Mouse (Mus musculus) liver, embryonic 15.5 days (tissue): ENCODE results near the gene Prkar1b. TPM values are rescaled to one million over a fixed set of nuclear protein-coding genes. Genes with fewer than 3 reads are reported as not detected.
A peak's percentile ranks its signal among the peaks of the same experiment; 100 is the strongest.

Experiments used
- ATAC-seq: fragments of 200-750 bp; cut with Nextera tagmentation; 2 replicates; pipeline ENCODE4 v1.8.0; 2017; ENCODE audit warnings: moderate number of reproducible peaks, mild to moderate bottlenecking, moderate library complexity; ENCODE audit not compliant: insufficient read depth
- H3K27ac ChIP-seq: fragments of 300-500 bp; sonication (generic); replicated peaks from 2 replicates; pipeline ENCODE4 v1.5.1; 2015; ENCODE audit warnings: mild to moderate bottlenecking, inconsistent platforms
- H3K27me3 ChIP-seq: fragments of 300-500 bp; sonication (generic); 2 replicates; pipeline ENCODE4 v1.6.1; 2015; ENCODE audit warnings: mild to moderate bottlenecking, inconsistent platforms
- H3K36me3 ChIP-seq: fragments of 300-500 bp; sonication (generic); replicated peaks from 2 replicates; pipeline ENCODE4 v1.6.1; 2015; ENCODE audit warnings: moderate library complexity, mild to moderate bottlenecking, inconsistent platforms
- H3K4me1 ChIP-seq: fragments of 300-500 bp; sonication (generic); replicated peaks from 2 replicates; pipeline ENCODE4 v1.6.1; 2015; ENCODE audit warnings: inconsistent platforms
- H3K4me2 ChIP-seq: fragments of 300-500 bp; sonication (generic); 2 replicates; pipeline ENCODE4 v1.6.1; 2015; ENCODE audit warnings: moderate library complexity, mild to moderate bottlenecking, inconsistent platforms
- H3K4me3 ChIP-seq: fragments of 300-500 bp; sonication (generic); replicated peaks from 2 replicates; pipeline ENCODE4 v1.5.1; 2015; ENCODE audit warnings: mild to moderate bottlenecking, inconsistent platforms
- H3K9ac ChIP-seq: fragments of 300-500 bp; sonication (generic); 2 replicates; pipeline ENCODE4 v1.6.1; 2015; ENCODE audit warnings: moderate library complexity, mild to moderate bottlenecking, inconsistent platforms
- H3K9me3 ChIP-seq: fragments of 300-500 bp; sonication (generic); replicated peaks from 2 replicates; pipeline ENCODE4 v1.6.1; 2016; ENCODE audit warnings: inconsistent platforms
- WGBS: fragments of 180-500 bp; shearing (Covaris S2); methylation state at CpG from one replicate; pipeline ENCODE4 v1.1.7; 2015; ENCODE audit warnings: mixed read lengths; ENCODE audit not compliant: insufficient replicate concordance; 5-methylcytosine and 5-hydroxymethylcytosine counted together
- polyA plus RNA-seq: library from polyadenylated mRNA; unstranded; fragments of >200 nt; fragmentation: Nextera tagmentation; extraction: Ambion mirVana; gene quantifications from 2 replicates; pipeline ENCODE4 v1.2.1, GENCODE M21; 2015

Prkar1b gene
- polyA plus RNA-seq, 1 experiment from 2014 or later, result 1.0 TPM

- 28% methylated on average over 12 of the region's 12 CpGs for WGBS
- Histone ChIP-seq H3K9ac (no peak overlapping the region), H3K4me3 (no peak overlapping the region), H3K27ac (0 out of 2 replicates have a peak overlapping the region, but pooled peaks have one; percentile 24), H3K4me1 (peaks cover 2% of the 10 kb centered on the region; the same call in 1 of the 2 replicates), H3K36me3 (no peaks in the 10 kb centered on the region), H3K9me3 (no peaks in the 10 kb centered on the region), H3K27me3 (no peaks in the 10 kb centered on the region), H3K4me2 (no peak overlapping the region; the same call in 1 of the 2 replicates)
- no peak for ATAC-seq
Measured at GRCm38 (mm10) chr5:139024351-139025105, 125.3 kb downstream of the Prkar1b start.

DNA sequence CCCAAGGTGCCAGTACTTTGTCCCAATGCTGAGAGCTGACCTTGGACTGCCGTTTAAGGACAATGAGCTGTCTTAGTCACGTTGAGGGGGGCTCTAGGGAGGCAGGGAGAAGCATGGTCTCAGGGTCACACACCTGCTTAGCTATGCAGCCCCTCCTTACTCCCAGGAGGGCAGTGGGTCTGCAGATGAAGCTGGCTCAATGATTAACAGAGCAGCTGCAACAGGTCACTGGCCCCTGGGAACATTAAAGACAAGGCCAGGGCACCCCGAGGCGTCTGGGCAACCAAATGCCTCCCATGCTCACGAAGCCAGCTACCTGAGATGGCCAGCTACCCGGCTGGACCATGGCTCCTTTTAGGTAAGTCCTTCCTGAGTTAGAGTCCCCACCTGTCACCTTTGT, 129.2 kb downstream of the Prkar1b start:
- Histone ChIP-seq H3K9me3 (no peaks in the 10 kb centered on the region), H3K4me1 (peaks cover 14% of the 10 kb centered on the region), H3K27ac (no peak overlapping the region), H3K4me2 (no peak overlapping the region), H3K4me3 (no peak overlapping the region), H3K27me3 (no peaks in the 10 kb centered on the region), H3K36me3 (no peaks in the 10 kb centered on the region), H3K9ac (no peak overlapping the region)
- WGBS, result 54% methylated on average over 6 of the region's 6 CpGs
- ATAC-seq, result no peak

DNA sequence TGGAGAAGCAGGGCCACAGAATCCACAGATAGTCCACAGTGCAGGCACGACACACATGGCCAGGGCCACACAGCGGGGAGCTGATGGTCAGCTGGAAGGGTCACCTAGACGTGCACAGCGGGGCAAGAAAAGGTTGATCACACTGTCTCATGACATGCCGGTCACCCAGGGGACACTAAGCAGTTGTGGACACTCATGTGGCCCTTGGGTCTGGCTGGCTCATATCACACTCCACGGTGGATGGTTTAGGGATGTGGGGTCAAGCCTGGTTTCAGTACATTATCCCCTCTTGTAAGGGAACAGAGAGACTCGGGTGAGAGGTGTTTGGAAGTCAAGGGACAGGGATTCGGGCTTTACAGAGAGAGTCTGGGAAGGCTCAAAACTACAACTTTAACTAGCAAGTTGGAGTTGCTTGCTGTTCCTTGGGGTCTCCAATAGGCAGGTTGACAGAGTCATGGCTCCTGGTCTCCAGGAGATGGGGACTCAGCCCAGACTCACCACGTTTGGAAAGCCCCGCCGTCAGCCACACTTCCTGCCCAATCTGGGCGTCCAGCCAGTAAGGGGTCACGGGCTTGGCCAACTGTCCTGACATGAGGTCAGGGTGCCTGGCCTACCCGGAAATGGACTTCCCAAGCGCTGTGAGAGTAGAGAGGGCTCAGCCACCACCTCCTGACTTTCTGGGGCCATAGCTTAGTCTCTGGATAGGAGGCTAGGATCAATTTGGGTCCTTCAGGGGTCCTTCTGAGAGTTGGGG, 132.3 kb downstream of the Prkar1b start:
- Histone ChIP-seq H3K27me3 (no peaks in the 10 kb centered on the region), H3K9me3 (no peaks in the 10 kb centered on the region), H3K36me3 (no peaks in the 10 kb centered on the region), H3K27ac (no peak overlapping the region), H3K4me1 (peaks cover 14% of the 10 kb centered on the region), H3K4me3 (no peak overlapping the region), H3K4me2 (no peak overlapping the region), H3K9ac (no peak overlapping the region)
- peak; percentile 45; the same call in 1 of the 2 replicates for ATAC-seq
- WGBS, result 51% methylated on average over 15 of the region's 15 CpGs

- 39% methylated on average over 3 of the region's 3 CpGs for WGBS
- Histone ChIP-seq H3K4me2 (no peak overlapping the region), H3K27ac (no peak overlapping the region), H3K27me3 (no peaks in the 10 kb centered on the region), H3K36me3 (no peaks in the 10 kb centered on the region), H3K4me3 (no peak overlapping the region), H3K4me1 (peaks cover 11% of the 10 kb centered on the region), H3K9ac (no peak overlapping the region), H3K9me3 (no peaks in the 10 kb centered on the region)
- peak; percentile 40; the same call in 1 of the 2 replicates for ATAC-seq
Measured at GRCm38 (mm10) chr5:139015097-139015496, 134.7 kb downstream of the Prkar1b start.

- H3K4me1 ChIP-seq, result no peaks in the 10 kb centered on the region
- H3K36me3 ChIP-seq, result no peaks in the 10 kb centered on the region
- no peak overlapping the region for H3K9ac ChIP-seq
- H3K4me2 ChIP-seq, result no peak overlapping the region
- ATAC-seq, result no peak
- WGBS, result 45% methylated on average over 2 of the region's 2 CpGs
- H3K27ac ChIP-seq, result no peak overlapping the region
- no peaks in the 10 kb centered on the region for H3K9me3 ChIP-seq
- H3K27me3 ChIP-seq, result peaks cover 5% of the 10 kb centered on the region; the same call in 1 of the 2 replicates
- H3K4me3 ChIP-seq, result no peak overlapping the region
Measured at GRCm38 (mm10) chr5:139010649-139011048, 139.2 kb downstream of the Prkar1b start.

DNA sequence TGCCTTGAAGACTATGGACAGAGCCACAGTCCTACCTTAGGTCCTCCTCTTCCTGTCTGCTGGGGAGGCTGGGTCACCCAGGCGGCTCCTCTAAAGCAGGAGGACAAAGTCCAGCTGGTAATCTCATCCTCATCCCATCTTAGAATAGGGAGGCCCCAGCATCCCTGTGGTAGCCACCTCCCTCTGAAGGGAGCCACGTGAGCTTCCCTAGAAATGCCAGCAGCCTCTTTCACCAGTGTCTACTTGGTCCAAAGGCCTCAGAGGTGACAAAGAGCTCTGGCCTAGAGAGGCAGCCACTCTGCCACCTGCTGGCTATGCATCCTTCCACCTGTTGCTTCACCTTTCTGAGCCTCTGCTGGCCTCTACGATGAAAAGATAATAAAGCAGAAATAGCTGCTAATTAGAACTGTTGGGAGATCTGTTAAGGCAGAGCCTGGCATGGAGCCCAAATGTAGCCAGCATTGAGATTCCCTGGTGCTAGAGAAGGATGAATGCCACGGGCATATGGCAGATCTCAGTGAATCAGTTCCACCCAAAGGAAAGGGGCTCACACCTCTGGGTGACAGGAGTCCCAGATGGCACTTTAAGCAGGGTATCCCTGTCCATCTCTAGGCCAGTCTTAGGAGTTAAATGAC, 142.5 kb downstream of the Prkar1b start:
- Histone ChIP-seq H3K4me1 (no peaks in the 10 kb centered on the region), H3K4me3 (no peak overlapping the region), H3K27me3 (peaks cover 6% of the 10 kb centered on the region; the same call in 1 of the 2 replicates), H3K9ac (no peak overlapping the region), H3K36me3 (no peaks in the 10 kb centered on the region), H3K27ac (no peak overlapping the region), H3K4me2 (no peak overlapping the region), H3K9me3 (no peaks in the 10 kb centered on the region)
- ATAC-seq, result no peak
- 46% methylated on average over 4 of the region's 4 CpGs for WGBS

DNA sequence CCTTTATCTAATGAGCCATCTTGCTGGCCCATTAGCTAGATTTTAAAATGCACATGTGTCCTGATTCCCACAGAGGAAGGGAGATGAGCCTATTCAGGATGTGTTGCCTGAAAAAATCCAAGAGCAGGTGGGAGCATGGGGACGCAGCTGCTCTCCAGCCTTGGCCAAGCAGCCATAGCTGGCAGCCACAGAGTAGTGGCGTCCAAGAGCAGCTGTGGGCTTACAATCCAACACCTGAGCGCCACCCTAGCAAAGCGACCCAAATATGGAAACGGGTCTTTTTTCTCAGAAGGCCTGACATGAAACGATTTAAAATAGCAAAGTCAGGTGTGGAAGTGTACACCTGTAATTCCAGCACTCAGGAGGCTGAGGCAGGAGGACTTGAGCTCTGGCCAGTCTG, 145.2 kb downstream of the Prkar1b start:
- no peaks in the 10 kb centered on the region for H3K9me3 ChIP-seq
- WGBS, result 55% methylated on average over 6 of the region's 6 CpGs
- no peak for ATAC-seq
- H3K27ac ChIP-seq, result no peak overlapping the region
- H3K36me3 ChIP-seq, result no peaks in the 10 kb centered on the region
- H3K4me1 ChIP-seq, result no peaks in the 10 kb centered on the region
- no peak overlapping the region for H3K9ac ChIP-seq
- H3K4me2 ChIP-seq, result no peak overlapping the region
- peaks cover 20% of the 10 kb centered on the region for H3K27me3 ChIP-seq
- no peak overlapping the region for H3K4me3 ChIP-seq

GRCm38 (mm10) chr5:138999716-139000115, 150.1 kb downstream of the Prkar1b start:
- H3K27ac ChIP-seq, result no peak overlapping the region
- ATAC-seq, result no peak
- no peaks in the 10 kb centered on the region for H3K9me3 ChIP-seq
- no peak overlapping the region for H3K9ac ChIP-seq
- peaks cover 25% of the 10 kb centered on the region for H3K4me1 ChIP-seq
- WGBS, result 50% methylated on average over 7 of the region's 7 CpGs
- no peak overlapping the region for H3K4me3 ChIP-seq
- H3K4me2 ChIP-seq, result no peak overlapping the region
- no peaks in the 10 kb centered on the region for H3K36me3 ChIP-seq
- H3K27me3 ChIP-seq, result peaks cover 62% of the 10 kb centered on the region

- peaks cover 40% of the 10 kb centered on the region for H3K4me1 ChIP-seq
- no peaks in the 10 kb centered on the region for H3K36me3 ChIP-seq
- H3K27me3 ChIP-seq, result peaks cover 79% of the 10 kb centered on the region
- WGBS, result 1% methylated on average over 30 of the region's 30 CpGs
- no peak overlapping the region for H3K27ac ChIP-seq
- no peaks in the 10 kb centered on the region for H3K9me3 ChIP-seq
- no peak for ATAC-seq
- H3K4me3 ChIP-seq, result peak overlapping the region; percentile 20
- peak overlapping the region; percentile 45 for H3K4me2 ChIP-seq
- H3K9ac ChIP-seq, result no peak overlapping the region
Measured at GRCm38 (mm10) chr5:138997936-138998580, 151.7 kb downstream of the Prkar1b start.

DNA sequence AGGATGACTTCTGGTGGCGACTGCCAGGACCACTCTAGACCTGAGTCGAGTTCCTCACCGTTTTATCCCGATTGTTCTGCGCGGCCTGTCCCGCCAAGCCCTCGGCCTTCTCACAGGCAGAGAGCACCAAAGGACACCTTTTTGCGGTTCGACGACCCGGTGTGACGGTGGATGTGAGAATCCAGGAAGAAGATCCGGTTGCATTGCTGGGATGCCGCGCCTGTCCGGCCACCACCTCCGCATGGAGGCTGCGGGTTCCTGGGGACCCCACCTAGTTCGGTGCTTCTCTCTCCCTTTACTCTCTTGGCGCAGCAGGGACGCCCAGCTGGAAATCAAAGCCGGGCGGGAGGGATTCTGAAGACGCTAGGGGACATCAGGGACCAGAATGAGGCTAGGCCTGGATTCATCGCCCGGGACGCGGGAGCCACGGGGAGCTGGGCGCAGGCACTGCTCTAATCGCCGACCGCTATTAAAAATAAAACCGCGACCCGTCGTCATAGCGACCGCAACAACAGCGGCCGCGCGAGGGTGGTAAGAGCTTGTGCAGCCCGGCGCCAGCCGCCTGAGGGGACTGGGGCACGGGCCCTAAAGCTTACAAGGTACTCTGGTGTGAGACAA, 152.5 kb downstream of the Prkar1b start, which contains the start of gene Pdgfa:
Gene Pdgfa (minus strand): TSS at position 200 of the 618 bp plus-strand sequence.
- ATAC-seq, result no peak
- H3K4me1 ChIP-seq, result peaks cover 44% of the 10 kb centered on the region
- peaks cover 87% of the 10 kb centered on the region for H3K27me3 ChIP-seq
- H3K36me3 ChIP-seq, result no peaks in the 10 kb centered on the region
- no peak within 1 kb of the TSS for H3K9ac ChIP-seq
- peak within 1 kb of the TSS; percentile 74 for H3K4me2 ChIP-seq
- no peak within 1 kb of the TSS for H3K27ac ChIP-seq
- no peaks in the 10 kb centered on the region for H3K9me3 ChIP-seq
- H3K4me3 ChIP-seq, result peak within 1 kb of the TSS; percentile 57
- WGBS, result 3% methylated on average over 48 of the region's 48 CpGs
